In genomic region chr3:135485900-135486241, GRCm38 (mm10) we compare ENCODE assay signal across 8 mouse cellular contexts. TPM values are rescaled to one million over a fixed set of nuclear protein-coding genes. Genes with fewer than 3 reads are reported as not detected.
DNase-seq lines count a peak whose midpoint lies in the region; ATAC-seq and TF ChIP-seq lines count a peak whose summit lies in the region.

No protein-coding gene starts in this region.

- H3K9ac ChIP-seq in heart, embryonic 12.5 days, result peak overlapping the region; percentile 85

- H3K27ac ChIP-seq in heart, embryonic 12.5 days (ENCODE audit: poor library complexity, severe bottlenecking), result peak overlapping the region; percentile 68

- 12% methylated on average over 9 of the region's 9 CpGs for WGBS in heart, embryonic 12.5 days

- peak overlapping the region; percentile 82 for H3K4me2 ChIP-seq in heart, embryonic 12.5 days

- no peak for DNase-seq in heart, postnatal 10 days
- no peak for DNase-seq in G1E (ENCODE audit: low spot score)
- DNase-seq in frontal cortex, postnatal 10 days (ENCODE audit: low spot score in 2 of 2), result no peak
- DNase-seq in retina, postnatal 1 day, result no peak
- no peak for DNase-seq in retina, embryonic 14.5 days (ENCODE audit: low spot score)

- no peaks in the 10 kb centered on the region for H3K9me3 ChIP-seq in heart, embryonic 12.5 days (replicated peaks)
- H3K9me3 ChIP-seq in G1E (replicated peaks), result no peaks in the 10 kb centered on the region

- H3K36me3 ChIP-seq in heart, embryonic 12.5 days, result peaks cover 8% of the 10 kb centered on the region
- H3K36me3 ChIP-seq in G1E (replicated peaks), result peaks cover 17% of the 10 kb centered on the region

- peaks cover 11% of the 10 kb centered on the region; the same call in 1 of the 2 replicates for H3K4me1 ChIP-seq in heart, embryonic 12.5 days (replicated peaks)
- H3K4me1 ChIP-seq in G1E (ENCODE audit: insufficient read depth, low read depth, low read length), result peaks cover 19% of the 10 kb centered on the region

- H3K4me3 ChIP-seq in heart, embryonic 12.5 days, result peak overlapping the region; percentile 80
- peak overlapping the region; percentile 94 for H3K4me3 ChIP-seq in G1E (ENCODE audit: low read depth, low read length)

- intact Hi-C loops in heart, postnatal 10 days (cut with DNase I), result no loop called here

- H3K27me3 ChIP-seq in heart, embryonic 12.5 days (replicated peaks), result no peaks in the 10 kb centered on the region
- H3K27me3 ChIP-seq in G1E (ENCODE audit: insufficient read depth, low read length), result no peaks in the 10 kb centered on the region; the same call in 1 of the 2 replicates

- no peak for TF ChIP-seq CTCF in G1E (IDR thresholded peaks at IDR 0.05; ENCODE audit: low read depth, low read length)

- ATAC-seq in heart, embryonic 12.5 days (ENCODE audit: insufficient number of reproducible peaks, low FRiP score), result peak; percentile 72
- peak; percentile 19; the same call in 1 of the 2 replicates for ATAC-seq in G1E (ENCODE audit: extremely low read depth, insufficient number of reproducible peaks, low FRiP score, poor library complexity, severe bottlenecking)
- ATAC-seq in hematopoietic stem cell, adult 5-6 weeks (replicated peaks in 1 of 2; ENCODE audit: insufficient read depth in 1 of 2, low FRiP score in 2 of 2, low TSS enrichment in 1 of 2, low read depth in 1 of 2, poor library complexity in 2 of 2, severe bottlenecking in 2 of 2), result peak; percentile 23 to 58; a peak in 3 of 4 replicates
- ATAC-seq in megakaryocyte-erythroid progenitor cell, adult 5-6 weeks (replicated peaks; ENCODE audit: low FRiP score, low TSS enrichment, poor library complexity, severe bottlenecking), result peak; percentile 11; the same call in 1 of the 2 replicates

RNA-seq across cellular contexts. Expression of gene Manba, which starts 0.5 kb away (rescaled TPM):
- polyA plus RNA-seq in heart, embryonic 12.5 days (2016; fragmentation: Nextera tagmentation; extraction: Ambion mirVana), result 42.2 and 43.7 TPM in 2 replicates
- total RNA-seq in heart, postnatal 10 days (2021), result 10 to 100 TPM; 22.5 to 26.8 TPM
- total RNA-seq in G1E (2014; fragmentation: Nextera tagmentation), result 19.6 and 30.3 TPM in 2 replicates
- total RNA-seq in G1E (2017), result 19.0 and 23.7 TPM in 2 replicates
- polyA plus RNA-seq in G1E (2012), result 2.0 and 2.9 TPM in 2 replicates
- total RNA-seq in hematopoietic stem cell, adult 5-6 weeks (2017), result 27.6 and 31.6 TPM in 2 replicates
- total RNA-seq in megakaryocyte-erythroid progenitor cell, adult 5-6 weeks (2014; fragmentation: Nextera tagmentation), result 7.0 and 10.7 TPM in 2 replicates
- total RNA-seq in megakaryocyte-erythroid progenitor cell, adult 5-6 weeks (2017), result 16.4 and 22.3 TPM in 2 replicates

RNA-seq across cellular contexts. Expression of gene Ube2d3, which starts 47.9 kb away (rescaled TPM):
- polyA plus RNA-seq in heart, embryonic 12.5 days (2016; fragmentation: Nextera tagmentation; extraction: Ambion mirVana), result 447 and 459 TPM in 2 replicates
- total RNA-seq in heart, postnatal 10 days (2021), result 100 to 1,000 TPM; 358 to 365 TPM
- total RNA-seq in G1E (2014; fragmentation: Nextera tagmentation) (1,026 and 1,239 TPM in 2 replicates), G1E (2017) (547 and 623 TPM in 2 replicates)
- 416 and 446 TPM in 2 replicates for polyA plus RNA-seq in G1E (2012)
- 650 and 1,047 TPM in 2 replicates for total RNA-seq in hematopoietic stem cell, adult 5-6 weeks (2017)
- 296 and 439 TPM in 2 replicates for total RNA-seq in megakaryocyte-erythroid progenitor cell, adult 5-6 weeks (2014; fragmentation: Nextera tagmentation)
- 697 and 1,018 TPM in 2 replicates for total RNA-seq in megakaryocyte-erythroid progenitor cell, adult 5-6 weeks (2017)

Comparison
In these comparisons a context has a peak if more than half of its experiments do, and no peak if none do; other contexts are left out.
1. ATAC-seq: peak in every context shown above with its lines; median percentile 72 in heart, embryonic 12.5 days; 40 in hematopoietic stem cell, adult 5-6 weeks; 19 in G1E; 11 in megakaryocyte-erythroid progenitor cell, adult 5-6 weeks.